Mouse (Mus musculus): ENCODE measurements around the gene Gm10799. TPM values are rescaled to one million over a fixed set of nuclear protein-coding genes. Genes with fewer than 3 reads are reported as not detected.

Gm10799 gene
- total RNA-seq (2023): not detected

DNA sequence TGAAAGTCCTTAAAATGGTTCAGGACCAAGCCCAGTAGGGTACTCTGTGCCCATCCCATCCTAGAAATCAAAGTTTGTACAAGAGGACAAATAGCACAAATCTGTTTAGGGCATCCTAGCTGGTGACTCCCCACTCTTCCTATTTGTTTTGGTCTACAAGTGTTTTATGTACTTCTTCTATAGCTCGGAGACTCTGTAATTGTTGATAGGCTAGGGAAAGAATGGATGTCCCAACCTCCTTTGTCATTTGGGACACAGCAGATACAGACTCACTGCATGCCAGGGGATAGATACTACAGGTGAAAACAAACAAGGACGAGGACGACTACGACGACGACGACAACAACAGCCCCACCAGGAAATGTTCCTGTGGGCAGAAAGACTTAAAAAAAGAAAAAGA, at the start of gene Gm10799:
Gene Gm10799, minus strand, starts transcription at position 101 of the 400 bp plus-strand sequence.

DNA sequence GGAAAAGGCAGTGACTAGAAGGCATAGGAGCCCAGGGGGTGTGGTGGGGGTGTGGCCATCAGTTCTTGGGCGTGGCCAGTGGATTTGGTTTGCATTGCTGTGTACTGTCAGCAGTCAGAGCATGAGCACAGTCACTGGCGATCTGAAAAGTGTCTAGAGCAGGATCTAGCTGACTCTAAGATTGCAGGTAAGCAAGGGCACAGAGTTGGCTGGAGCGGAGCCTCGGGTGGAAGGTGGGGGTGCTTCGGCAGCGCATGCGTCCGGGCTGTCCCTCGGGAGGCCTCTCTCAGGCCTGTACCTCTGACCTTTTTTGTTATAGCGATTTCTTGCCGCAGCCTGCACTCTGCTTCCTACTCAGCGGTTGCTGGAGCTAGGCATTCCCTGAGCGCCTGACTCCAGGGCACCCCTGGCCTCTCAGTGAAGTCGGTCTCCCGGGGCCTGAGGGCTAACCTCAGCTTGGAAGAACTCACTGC, 27.4 kb upstream of the Gm10799 start, which contains the start of gene Cd59a:
Gene Cd59a, plus strand, starts transcription at position 61 of the 473 bp plus-strand sequence.

GRCm38 (mm10) chr2:104069704-104070185, 1.4 kb upstream of the Gm10799 start, which contains the start of gene Cd59b:
Gene Cd59b (plus strand): TSS chr2:104069849.

DNA sequence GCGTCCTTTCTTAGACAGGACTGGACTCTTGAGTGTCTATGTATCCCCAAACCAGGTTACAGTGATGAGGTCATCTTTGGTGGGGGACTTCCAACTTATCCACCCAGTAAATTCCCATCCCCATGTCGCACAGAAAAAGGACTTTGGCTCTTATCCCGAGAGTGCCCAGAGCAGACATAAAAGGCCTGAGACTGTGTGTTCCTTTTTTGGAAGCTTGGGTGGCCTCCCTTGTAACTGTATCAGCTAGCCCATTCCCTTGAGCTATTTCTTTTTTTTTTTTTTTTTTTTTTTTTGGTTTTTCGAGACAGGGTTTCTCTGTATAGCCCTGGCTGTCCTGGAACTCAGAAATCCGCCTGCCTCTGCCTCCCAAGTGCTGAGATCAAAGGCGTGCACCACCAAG, 2.8 kb downstream of the Gm10799 start, which contains the start of gene Gm10912:
Gene Gm10912, plus strand, starts transcription at position 301 of the 400 bp plus-strand sequence.

DNA sequence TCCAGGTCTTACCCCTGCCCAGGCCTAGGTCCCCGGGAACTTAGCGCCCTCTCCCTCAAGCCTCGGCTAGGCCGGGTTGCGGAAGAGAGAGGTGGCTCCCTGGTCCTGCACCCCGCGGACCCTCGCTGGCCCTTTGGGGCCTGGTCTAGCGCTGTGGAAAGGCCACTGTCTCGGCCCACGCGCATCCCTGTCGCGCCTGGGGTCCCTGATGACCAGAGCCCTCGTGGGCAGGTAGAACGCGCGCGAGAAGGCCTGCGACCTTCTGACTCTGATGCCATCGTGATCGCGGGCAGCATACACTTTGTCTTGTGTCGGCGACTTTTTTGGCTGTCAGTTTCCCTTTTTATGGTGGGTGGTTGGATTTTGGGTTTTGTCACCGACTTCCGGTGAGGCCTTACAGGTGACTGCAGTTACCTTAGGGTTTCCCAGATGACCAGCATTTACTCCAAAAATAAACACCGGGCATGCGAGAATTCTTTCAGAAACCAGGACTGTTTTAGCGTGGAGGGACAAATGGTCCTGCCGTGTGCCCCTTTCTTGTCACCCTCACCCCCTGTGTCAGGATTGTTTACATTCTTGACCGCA, 40.1 kb downstream of the Gm10799 start, which contains the start of gene 4931422A03Rik:
Gene 4931422A03Rik, minus strand, starts transcription at position 223 of the 585 bp plus-strand sequence.

GRCm38 (mm10) chr2:104027458-104028138, 40.8 kb downstream of the Gm10799 start, which contains the start of gene Fbxo3:
Gene Fbxo3 (plus strand): TSS chr2:104027721.

Other genes starting within 250 kb of the Gm10799 start
- 12.9 TPM for gene Lmo2, start 110.6 kb downstream of the Gm10799 start, total RNA-seq (2023)
- gene Fbxo3, start 40.8 kb downstream of the Gm10799 start, total RNA-seq (2023): 27.8 TPM
- gene 4931422A03Rik, start 40.2 kb downstream of the Gm10799 start, total RNA-seq (2023): not detected
- gene Gm10912, start 2.7 kb downstream of the Gm10799 start, total RNA-seq (2023): 0.35 TPM
- gene Cd59b, start 1.3 kb upstream of the Gm10799 start, total RNA-seq (2023): 1.1 TPM
- gene Cd59a, start 27.3 kb upstream of the Gm10799 start, total RNA-seq (2023): 1.0 TPM
- gene A930018P22Rik, start 54.2 kb upstream of the Gm10799 start, total RNA-seq (2023): not detected